Mouse (Mus musculus) induced T-regulatory cell, adult 2 months (primary cell): ENCODE measurements at regions not wholly inside any gene's neighbourhood (a gene's known extent, or its start where the extent isn't known, plus 50 kb on each side); places are given as distances from the start of the nearest gene placed in this dataset.

ENCODE experiments used
- DNase-seq: peaks from one replicate; pipeline ENCODE4 v3.0.0-alpha.2; 2012; ENCODE audit warnings: low read depth

DNA sequence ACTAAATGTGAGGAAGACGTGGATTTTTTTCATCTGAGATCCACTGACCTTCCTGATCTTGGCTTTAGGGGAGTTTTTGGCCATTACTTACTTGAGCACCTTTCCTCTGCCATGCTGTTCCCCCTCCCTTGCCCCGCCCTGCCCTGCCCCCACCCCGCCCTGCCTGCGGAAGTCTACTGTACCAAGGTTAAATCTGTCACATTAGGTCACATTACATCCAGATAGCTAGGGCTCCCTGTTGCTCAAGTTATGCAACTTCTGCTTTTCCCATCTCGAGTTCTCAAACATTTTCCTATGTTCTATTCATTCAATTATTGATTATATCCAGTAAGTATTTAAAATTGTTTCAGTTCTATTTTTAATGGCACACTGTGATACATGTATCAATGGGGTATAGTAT is 144.7 kb upstream of the Cnot2 start:
- no peak for DNase-seq

DNA sequence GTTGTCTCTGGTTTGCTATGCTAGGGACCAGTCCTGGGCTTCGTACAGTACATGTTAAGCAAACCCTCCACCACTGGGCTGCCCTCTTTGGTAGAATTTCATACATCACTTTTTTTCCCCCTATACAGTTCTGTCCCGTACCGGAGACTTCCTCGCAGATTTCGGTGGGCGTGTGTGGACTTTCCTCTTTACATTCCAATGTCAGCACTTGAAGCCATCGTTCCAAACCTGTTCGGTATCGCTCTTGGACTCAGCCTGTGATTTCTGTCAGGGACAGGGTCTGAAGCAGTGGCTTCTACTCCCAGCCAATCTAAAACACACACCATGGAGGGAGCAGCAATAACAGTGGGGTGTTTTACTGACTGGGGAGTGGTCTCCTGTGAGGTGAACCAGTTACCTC is 140.7 kb upstream of the Cnot2 start:
- DNase-seq, result no peak

DNA sequence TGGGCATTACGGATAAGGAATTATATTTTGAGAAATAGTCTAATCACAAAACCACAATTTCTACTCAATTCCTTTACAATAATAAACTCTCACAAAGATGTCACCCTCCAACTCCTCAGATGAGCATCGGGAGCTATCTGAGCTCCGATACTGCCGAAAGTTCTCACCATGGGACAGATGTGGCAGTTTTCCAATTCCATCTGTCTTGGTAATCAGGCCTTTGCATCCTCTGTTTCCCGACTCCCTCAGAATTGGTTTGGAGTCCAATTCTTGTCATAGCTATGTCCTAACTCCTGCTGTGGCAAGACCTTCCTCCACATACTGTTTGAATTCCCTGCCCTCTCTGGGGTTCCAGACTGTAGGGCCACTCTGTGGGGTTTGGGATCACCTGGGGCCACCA is 138.3 kb upstream of the Cnot2 start:
- no peak for DNase-seq

DNA sequence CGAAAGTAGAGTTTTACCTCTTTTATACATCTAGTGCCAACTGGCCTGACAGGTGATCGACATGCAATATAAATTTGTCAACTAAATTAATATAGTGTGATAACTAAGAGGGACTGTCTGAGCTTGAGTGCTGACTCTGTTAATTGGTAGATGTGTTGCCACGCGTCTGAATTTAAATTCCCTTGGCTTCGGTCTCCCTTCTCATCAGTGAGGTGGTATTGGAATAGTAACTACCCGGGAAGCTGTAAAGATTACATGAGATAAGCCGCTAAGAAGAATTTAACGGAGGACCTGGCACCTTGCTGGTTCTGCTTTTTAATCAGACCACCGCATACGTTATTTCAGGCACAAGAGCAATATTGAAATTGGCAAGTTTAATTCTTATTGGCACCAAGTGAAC is 136.7 kb upstream of the Cnot2 start:
- no peak for DNase-seq

DNA sequence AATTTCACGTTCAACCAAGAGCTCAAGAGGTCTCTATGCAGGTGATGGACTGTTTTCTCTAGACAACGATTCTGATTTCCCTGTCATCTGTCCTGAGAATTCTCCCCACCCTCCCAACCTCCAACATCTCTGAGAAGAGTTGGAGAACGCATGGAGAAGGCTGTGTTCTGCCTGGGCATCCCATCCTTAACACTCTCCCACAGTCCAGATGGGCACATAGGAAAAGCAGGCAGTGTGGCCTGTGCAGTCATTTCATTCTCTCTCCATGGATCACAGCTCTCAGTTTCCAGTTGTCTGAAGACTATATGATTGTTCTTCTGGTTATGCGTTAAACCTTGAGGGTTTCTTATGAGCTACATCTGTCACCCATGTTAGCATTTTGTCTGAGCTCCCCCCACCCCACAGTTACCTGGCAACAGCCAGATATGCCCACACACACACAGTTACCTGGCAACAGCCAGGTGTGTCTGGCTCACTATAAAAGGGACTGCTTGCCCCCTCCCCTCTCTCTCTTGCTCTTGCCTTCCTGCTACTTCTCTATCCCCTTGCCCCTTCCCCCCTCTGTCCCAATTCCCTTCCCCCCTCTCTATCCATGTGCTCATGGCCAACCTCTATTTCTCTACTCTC is 135.8 kb upstream of the Cnot2 start:
- DNase-seq, result no peak

DNA sequence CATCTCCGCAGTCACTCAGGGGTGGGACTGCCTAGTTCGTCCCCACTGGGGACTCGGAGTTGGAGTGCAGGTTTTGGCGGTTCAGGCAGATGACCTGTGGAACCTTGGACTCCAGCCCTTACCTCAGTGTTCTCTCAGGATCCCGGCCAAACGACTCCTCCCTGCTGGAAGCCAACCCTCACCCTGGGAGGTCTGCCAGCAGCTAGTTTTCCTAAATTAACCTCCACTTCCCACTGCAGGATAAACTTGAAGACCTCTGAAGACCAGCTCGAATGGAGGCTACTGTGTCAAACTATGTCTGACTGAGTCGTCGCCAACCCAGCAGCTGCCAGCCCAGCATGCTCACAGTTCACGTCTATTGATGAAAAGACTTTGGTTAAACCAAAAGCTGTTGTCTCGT is 132.1 kb upstream of the Cnot2 start:
- no peak for DNase-seq

DNA sequence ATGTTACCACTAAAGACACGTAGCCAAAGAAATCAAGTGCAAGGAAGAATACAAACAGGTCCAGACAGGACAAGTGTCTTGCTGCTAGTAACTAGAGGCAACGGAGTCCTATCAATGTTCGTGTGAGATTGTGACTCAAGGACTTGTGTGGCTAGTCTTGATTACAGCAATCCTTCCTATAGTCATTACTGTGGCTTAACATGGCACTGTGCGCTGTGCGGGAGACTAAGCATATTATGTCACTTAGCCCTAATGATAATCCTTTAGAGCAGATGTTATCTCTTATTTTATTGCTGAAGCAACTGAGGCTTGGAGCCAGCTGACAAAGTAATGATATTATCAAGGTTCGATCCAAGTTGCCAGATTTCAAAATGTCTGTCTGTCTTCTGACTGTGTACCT is 125.7 kb upstream of the Cnot2 start:
- DNase-seq, result no peak

DNA sequence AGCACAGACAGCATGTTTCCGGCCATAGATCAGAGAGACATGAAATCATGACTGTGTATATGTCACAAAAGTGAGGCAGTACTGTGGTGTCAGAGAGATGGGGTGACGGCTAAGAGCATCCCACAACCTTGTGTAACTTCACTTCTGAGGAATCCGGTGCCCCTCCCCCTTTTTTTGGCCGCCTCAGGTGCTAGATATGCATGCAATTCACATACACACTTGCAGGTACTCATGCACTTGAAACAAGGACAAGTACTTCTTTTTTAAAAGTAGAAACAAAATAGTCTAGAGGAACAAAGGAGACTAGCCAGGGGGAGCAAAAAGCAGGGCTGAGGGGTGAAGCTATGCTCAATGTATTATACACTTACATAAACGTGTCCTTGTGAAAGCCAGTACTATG is 120.0 kb upstream of the Cnot2 start:
- no peak for DNase-seq

DNA sequence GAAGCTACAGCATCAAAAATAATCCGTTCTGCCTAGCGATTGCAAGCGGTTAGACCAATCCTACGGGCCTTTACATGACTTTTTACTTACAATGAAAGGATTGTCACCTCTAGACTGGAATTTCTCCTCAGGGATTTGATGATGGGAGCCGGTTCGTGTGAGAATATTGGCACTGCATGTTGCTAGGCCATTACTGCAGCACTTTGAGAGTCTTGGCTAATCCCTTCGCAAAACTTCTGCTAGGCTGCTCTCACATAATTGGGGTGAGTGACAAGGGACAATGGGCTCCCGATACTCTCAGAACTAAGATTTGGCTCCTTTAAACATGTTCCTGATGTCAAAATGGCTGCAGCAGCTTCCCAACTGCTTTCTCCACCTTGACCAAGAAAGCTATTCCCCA is 118.4 kb upstream of the Cnot2 start:
- DNase-seq, result no peak

DNA sequence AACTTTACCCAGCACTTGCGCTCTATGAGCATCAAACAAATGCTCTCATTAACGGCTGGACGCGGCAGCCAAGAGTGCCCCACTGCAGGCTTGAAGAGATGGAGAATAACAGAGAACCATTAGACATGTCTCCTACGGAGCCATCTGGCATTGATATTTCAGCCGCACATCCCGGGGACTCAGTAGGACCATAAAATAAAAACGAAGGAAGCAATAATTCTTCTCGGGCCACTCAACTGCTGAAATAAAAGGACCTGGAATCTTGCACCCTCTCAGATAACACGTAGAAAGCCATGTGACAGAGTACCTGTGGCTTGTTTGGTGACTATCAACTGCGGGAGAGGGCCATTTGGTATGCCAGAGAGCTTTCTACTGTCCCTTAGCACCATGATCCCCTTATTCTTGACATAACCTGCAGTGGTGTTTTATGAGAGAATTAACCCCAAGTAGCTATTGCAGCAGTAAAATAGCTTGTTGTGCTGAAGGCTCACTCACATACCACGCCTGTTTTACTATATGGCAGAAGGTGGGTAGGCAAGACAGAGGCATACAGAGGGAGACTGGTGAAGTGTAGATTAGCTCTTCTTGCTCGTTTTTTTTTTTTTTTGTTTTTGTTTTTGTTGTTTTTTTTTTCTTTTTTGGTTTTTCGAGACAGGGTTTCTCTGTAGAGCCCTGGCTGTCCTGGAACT is 116.5 kb upstream of the Cnot2 start:
- no peak for DNase-seq

DNA sequence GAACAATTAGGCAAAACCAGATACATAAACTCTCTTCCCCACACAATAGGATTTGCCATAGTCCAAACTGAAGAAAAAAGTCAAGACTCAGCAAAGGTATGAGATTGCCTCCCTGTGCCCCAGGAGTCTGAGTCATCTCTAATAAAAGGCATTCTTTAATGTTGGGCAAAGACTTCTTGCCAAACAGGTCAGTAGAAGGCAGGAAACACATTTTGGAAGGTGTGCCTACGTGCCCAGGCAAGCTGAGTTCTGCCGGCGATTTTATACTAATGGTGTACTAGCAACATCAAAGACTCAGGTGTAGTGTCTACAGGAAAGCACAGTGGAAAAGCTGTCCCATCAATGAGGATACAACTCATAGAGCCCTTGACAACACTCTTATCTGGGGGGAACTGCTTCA is 112.5 kb upstream of the Cnot2 start:
- DNase-seq, result no peak

DNA sequence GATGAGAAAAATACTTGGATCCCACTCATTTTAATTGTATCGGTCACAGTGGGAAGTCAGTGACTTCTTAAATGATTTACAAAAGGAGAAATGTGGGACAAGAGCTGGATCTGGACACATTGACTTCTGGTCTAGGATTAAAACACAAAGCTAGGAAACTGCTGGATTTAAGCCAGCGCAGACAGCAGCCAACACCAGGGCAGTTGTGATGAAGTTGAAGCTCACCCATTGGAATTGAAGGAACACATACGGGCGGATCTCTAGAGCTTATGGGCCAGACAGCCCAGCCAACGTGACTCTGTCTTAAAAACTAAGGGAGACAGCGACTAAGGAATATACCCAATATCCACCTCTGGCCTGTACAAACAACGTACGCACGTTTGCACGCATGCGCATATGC is 105.4 kb upstream of the Cnot2 start:
- no peak for DNase-seq

DNA sequence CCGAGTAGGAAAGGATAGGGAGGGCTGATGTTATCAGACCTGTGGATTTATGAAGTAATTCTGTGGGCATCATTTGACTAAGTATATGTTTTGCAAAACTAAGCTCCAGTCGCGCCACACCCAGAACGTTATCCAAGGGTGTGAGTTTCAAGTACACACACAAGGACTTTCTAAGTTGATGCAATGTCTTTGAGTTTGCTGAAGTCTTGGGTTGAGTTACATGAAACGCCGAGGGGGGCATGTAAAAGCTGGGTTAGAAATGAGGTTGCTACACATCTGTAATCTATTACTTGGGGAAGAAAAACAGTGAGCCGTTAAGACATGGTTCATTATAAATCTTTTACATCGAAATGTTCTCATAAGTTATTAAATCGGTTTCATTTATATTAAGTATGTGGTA is 102.1 kb upstream of the Cnot2 start:
- no peak for DNase-seq

DNA sequence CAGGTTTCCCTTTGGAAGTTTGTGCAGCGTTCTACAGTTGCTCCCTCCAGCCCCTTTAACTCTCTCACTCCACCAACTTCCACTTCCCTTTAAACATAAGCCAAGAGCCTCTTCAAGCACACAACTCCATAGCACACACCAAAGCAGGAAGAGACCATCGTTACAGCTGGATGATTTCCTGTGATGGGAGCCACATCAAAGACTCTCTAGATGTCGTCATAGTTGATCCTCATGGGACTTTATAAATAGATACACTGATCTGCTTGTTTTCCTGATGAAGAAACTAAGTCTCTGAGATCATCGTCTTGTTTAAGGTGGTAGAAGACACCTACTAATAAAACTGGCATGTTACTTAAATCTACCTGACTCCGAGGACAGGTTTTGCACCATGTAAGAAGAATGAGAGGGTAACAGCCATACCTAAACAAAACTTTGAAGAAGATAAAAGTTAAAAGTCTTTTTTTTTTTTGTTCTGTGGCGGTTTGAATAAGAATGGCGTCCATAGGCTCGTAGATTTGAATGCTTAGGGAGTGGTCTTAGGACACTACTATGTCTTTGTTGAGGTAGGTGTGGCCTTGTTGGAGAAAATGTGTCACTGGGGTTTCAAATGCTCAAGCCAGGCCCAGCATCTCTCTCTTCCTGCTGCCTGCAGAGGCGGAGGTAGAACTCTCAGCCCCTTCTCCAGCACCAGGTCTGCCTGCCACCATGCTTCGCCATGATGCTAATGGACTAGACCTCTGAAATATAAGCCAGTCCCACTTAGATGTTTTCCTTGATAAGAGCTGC is 97.8 kb upstream of the Cnot2 start:
- DNase-seq, result no peak

DNA sequence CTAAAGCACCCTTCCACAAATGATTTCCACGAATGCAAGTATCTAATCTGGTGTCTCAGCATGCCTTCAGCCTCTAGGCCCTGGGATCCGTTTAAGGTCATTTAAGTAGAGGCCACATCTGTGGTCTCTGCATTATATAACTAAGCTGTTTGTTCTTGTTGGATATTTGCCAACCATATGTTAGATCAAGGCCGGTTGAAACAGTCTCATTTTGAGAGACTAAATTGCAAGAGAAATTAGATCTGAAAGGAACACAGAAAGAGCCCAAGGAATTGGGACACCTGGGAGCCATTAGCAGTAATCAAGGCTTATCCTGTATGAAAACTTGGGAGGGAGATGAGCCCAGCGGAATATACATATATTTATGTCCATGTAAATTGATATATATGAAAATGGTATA is 96.6 kb upstream of the Cnot2 start:
- no peak for DNase-seq

DNA sequence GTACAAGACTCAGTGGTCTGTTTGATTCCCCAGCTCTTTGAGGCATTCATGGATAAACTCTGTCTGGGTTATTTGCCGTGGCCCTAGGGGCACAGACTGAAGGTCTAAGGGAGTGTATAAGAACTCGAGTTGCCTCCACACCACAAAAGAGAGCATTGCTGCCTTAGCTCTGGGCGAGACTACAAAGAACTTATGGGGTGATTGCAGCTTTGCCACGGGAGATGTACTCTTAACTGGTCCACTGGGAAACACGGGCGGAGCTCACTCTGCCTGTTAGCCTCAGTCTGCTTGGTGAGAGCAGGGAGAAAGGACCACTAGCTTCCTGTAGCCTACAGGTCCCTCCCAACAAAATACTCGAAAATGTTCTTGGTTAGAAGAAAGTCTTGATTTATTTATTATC is 93.9 kb upstream of the Cnot2 start:
- DNase-seq, result no peak

DNA sequence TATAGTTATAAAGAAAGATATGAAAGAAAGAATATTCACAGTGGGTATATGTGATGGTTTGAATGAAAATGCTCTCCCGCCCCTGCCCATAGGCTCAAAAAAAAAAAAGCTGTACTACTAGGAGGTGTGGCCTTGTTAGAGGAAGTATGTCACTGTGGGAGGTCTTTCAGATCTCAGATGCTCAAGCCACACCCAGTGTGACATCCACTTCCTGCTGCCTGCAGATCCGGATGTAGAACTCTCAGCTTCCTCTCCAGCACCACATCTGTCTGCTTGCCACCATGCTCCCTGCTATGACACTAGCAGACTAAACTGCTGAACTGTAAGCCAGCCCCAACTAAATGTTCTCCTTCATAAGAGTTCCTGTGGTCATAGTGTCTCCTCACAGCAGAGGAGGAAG is 93.0 kb upstream of the Cnot2 start:
- DNase-seq, result peak; percentile 46

DNA sequence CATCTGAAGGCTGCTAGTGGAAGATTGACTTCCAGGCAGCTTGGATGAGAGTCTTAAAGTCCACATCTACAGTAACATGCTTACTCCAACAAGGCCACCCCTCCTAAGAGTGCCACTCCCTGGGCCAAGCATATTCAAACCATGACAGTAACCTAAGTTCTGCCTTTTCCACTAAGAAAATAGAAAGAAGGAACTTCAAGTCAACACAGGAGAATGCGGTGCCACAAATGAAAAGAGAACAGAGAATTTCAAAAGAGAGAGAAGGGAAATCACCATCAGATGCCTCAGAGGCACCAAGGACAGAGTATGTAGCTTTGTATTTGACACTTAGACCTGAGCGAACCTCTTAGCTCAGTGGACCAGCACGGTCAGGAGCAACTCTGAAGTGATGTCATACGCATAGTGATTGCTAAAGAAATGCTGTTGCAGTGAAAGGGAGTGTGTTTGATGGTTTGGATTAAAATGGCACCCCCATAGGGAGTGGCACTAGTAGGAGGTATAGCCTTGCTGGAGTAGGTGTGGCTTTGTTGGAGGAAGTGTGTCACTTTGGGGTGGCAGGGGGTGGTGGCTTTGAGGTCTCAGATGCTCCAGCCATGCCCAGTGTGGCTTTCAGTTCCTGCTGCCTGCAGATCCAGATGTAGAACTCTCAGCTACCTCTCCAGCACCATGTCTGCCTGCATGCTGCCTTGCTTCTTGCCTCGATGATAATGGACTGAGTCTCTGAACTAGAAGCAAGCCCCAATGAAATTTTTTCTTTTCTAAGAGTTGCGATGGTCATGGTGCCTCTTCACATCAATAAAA is 77.1 kb upstream of the Cnot2 start:
- no peak for DNase-seq

DNA sequence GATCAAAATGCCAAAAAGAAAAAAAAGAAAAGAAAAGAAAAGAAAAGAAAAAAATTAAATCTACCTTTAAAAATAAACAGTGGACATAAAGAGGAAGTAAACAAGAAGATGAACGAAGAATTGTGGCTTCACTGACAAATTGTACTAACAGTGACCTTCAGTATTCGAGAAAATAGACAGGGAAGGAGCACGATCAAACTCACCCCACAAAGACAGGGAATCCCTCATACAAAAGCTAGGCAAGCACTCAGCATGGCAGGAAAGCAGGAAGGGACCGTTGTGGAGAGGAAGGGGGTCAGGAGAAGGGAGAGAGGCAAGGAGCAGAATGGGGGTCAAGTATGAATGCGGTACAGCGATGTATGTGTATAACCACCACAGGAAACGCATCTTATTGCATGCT is 74.6 kb upstream of the Cnot2 start:
- DNase-seq, result peak; percentile 58

DNA sequence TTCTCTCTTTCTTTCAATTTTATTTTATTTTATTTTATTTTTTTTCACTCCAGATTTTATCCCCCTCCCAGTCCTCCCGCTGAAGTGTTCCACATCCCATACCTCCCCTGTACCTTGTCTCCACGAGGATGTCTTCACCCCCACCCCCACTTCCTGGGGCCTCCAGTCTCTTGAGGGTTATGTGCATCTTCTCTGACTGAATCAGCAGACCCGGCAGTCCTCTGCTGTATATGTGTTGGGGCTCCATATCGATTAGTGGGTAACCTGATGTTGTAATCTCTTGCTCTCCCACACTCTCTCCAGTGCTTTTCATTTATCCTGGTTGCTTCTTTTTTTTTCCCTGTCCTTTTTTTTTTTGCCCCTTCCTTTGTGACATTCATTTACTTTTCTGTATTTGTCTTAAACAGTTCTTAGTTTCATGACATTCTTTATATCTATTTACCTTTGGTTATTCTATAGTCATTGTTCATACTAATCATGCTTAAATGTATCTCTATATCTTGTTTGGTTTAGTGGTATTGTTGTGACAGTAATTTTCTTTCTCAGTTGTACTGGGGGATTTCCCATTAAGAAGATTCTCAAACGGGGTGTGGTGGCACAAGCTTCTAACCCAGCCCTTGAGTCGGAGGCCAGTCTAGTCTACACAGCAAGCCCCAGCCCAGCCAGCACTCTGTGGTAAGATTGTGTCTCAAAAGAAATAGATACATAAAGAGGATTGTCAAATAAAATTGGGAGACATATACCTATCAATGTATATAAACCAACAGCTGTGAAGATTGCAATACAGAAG is 73.9 kb upstream of the Cnot2 start:
- DNase-seq, result peak; percentile 79

DNA sequence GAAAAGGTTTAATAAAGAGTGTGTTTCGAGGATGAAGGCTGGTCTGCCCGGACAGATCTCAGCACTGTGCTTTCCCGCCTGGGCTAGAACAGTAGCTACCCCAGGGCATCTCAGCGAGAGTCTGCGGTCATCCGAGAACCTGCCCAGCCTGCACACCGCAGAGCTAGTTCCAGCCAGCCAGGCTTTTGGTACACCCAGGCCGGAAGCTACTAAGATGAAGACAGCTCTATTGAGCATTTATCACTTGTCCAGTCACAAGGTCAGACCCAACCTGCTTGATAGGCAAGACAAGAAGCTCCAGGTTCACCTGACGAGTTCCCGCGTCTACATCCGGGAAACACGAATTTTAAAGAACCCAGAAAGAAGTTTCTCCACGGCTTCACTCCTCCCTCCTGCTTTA is 72.8 kb upstream of the Cnot2 start:
- no peak for DNase-seq

DNA sequence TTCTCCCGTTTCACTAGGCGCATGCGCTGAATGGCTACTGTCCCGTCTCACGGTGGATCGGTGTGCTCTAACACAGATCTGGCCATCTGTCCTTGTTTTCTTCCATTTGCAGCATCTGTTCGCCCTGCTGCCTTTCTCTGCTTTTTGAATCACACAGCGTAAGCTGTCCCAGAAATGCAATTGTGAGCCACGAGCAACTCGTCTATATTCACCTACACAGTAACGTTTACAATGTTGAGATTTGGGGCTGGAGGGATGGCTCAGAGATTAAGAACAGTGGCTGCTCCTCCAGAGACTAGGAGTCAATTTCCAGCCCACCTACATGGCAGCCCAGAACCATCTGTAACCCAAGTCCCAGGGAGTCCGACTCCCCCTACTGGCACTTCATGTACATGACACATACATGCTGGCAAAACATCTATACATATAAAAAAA is 72.2 kb upstream of the Cnot2 start:
- peak; percentile 28 for DNase-seq
